Mouse (Mus musculus): ENCODE data around the gene Bst2. TPM values are rescaled to one million over a fixed set of nuclear protein-coding genes. Genes with fewer than 3 reads are reported as not detected.

Gene Bst2
- total RNA-seq, 2 experiments from 2014 or later = 34.5 to 37.3 TPM

DNA sequence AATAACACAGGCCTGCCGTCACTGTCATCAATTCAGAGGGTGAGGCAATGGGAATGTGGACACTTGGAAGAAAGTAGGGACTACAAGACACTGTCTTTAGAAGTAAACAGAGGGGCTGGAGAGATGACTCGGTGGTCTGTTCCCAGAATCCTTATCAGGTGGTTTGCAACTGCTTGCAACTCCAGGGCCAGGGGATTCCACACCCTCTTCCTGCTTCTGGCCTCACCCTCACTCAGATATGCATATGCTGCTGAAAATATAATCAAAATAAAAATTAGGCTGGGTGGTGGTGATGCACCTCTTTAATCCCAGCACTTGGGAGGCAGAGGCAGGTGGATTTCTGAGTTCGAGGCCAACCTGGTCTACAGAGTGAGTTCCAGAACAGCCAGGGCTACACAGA lies 22.8 kb upstream of the Bst2 start:
- DNase-seq = no peak

DNA sequence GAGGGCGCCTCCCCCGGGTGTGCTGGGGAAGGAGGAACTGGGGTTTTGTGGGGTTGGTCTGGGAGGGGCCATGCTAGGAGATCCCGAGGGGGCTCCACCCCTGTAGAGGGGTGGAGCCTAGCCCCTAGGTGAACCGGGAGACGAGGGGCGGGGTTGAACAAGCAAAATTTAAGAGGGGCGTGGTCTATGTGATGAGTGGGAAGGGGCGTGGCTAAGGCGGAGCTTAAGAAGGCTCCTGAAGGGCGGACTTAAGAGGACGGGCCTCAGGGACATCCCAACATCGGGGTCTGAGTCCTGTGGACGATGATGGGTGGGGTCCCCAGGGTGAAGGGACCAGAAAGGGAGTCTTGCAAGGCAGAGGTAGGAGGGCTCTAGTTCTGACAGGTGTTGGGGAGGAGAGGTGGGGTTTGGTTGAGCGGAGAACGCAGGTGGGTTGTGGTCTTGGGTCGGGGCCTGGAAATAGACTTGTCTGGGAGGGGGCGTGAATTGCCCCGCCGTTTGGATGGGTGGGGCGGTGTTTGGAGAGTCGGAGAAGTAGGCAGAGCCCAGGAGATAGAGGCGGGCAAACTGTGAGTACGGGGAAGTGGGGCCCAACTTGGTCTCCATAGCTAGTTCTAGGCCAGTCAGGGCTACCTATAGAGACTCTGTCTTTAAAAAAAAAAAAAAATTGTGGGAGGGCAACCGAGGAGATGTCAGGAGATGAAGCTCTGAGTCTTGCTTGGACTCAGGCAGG lies 21.9 kb upstream of the Bst2 start:
- peak; percentile 86 for DNase-seq

DNA sequence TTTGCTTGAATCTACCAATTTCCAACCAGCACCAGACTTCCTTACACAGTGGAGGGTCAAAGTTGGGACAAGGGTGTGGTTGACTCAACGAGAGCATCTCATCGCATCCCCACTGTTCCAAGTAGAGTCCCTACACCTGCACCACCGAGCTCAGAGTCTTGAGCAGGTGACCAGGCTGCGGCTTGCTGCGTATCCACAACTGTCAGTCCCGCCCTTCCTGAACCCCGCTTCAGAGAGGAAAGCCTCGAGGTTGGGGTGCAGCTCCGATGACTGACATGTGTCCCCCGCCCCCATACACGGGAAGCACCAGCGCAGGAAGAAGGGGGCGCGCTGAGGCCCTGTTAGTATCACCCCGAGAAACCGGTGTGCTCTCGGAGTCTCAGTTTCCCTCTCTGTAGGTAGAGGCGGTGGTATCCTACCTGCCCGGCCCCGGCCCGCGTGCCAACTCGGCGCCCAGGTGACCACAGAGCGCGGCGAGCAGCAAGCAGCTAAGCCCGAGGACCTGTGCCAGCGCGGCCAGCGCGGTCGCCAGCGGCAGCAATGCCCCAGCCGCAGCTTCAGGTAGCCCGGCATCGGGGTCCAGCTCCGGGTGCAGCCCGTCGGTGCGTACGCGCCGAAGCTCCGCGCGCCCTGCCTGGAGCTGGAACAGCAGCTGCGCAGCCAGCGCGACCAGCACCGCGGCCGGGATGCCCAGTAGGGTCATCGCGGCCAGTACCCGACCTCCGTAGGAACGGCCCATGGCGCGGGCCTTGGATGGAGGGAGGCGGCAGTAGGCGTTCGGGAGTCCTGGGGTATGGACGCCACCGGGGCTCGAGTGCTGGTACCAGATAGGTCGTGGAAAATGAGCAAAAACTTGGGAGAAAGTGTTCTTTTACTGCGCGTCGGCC lies 21.1 kb upstream of the Bst2 start, which contains the start of gene Tmem221:
TSS of gene Tmem221 (minus strand) at position 801 of the 887 bp plus-strand sequence.
- no peak for DNase-seq

DNA sequence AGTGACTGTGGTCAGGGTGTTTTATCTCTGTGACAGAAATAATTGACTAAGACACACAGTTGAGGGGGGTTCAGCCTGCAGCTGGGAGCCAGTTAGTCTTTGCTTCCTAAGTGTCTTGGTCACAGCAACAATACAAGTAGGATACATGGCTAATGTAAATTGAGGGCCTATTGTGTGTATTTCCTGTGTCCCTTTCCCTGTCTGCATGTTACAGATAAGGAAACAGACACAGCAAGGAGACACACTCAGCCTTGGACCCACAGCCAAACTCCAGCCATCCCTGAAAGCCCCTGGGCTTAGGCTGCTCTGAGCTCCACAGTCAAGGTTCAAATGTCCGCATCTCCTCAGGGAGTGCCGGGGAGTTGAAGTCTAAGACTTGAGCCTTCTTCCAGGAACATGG lies 17.4 kb upstream of the Bst2 start:
- DNase-seq = no peak

DNA sequence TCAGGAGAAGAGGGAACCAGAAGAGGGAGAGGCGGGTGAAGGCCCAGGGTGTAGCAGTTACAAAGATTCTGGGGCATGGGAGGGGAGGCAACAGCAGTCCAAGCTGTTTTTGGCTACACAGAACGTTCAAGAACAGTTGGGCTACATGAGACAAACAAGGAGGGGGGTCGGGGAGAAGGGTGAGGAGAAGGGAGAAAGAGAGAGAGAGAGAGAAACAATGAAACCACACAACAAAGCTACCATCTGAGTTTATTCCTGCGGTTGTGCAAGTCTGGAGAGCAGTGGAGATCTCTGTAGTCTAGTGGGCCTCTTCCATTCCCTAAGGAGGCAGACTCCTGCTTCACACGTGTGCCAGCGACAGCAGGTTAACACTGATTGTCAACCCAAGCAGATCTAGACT lies 16.7 kb upstream of the Bst2 start:
- no peak for DNase-seq

DNA sequence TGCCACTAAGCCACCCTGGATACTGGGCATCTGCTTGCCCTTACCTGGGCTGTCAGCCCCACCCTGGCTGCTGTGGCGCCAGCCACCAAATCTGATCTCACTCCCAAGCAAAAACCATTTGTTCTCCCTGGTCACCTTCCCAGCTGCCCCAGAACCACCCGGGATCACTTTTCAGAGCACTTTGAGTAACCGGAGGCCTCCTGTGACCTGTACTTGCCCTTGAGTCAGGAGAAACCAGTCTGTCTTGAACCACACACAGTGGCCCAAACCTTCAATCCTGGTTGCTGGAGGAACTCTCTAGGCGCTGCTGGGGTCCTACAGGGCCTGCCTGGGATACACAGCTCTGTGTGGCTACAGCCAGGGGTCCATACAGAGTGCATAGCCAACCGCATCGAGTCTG lies 15.5 kb upstream of the Bst2 start:
- DNase-seq = no peak

DNA sequence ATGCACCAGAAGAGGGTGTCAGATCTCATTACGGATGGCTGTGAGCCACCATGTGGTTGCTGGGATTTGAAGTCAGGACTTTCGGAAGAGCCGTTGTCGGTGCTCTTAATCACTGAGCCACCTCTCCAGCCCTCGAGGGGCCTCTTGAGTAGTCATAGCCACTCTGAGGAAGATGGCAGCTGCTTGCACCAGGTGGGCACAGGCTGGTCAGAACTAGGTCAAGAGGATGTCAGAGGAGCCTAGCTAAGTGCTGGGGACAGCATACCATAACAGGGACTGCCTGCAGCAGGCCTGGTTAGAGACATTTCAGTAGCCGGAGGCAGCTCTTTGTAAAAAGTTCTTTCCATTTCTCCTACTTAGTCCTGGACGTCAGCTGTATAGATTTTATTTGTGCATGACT lies 13.5 kb upstream of the Bst2 start:
- no peak for DNase-seq

DNA sequence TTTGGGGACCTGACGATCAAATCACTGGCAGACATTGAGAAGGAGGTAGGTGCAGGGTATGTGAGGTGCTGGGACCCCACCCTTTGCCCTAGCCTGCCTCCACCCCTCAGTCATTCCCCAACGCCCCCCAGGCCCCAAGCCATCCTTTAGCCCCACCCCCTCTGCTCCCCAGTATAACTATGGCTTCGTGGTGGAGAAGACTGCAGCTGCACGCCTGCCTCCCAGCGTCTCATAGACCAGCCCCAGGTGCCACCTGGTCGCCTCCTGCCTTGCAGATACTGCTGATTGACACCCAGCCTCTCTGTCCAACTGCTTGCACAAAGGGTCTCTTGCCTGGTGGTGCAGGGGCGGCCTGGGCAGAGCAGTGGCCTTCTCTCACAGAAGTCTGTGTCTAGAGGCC lies 10.3 kb upstream of the Bst2 start:
- no peak for DNase-seq

DNA sequence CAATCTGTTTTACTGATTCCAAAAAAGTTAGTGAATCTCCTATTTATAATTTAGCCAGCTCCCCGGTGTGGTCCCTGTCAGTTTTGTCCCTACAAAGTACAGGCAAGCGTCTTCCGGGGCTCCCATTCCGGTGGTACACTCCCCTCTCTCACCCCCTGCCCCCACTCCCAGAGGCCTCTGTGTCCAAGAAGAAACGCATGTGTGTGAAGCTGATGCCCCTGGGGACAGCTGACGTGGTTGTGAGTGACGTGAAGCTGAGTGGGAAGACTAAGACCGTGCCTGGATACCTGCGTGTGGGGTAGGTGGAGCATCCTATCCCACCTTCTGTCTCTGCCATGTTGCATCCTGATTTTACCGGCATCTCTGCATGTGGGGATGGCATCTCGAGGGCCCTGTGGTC lies 7.8 kb upstream of the Bst2 start:
- DNase-seq = no peak

DNA sequence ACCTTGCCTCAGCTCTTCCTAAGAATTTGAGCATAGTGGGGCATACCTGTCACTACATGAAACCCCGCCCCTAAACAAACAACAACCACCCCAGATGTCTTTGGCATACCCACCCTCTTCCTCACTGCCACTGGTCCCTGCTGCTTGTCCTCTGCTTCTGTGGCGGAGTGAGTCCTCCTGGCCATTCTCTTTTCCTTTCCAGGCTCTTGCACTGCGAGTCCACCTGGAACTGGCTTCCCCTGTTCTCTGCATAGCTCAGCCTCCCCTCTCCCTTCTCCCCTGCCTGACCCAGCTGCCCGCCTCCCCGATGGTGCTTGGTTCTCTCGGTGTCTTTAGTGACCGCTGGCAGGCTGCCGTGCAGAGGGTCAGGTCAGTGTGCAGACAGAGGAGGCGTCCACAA lies 6.5 kb upstream of the Bst2 start:
- DNase-seq = no peak

DNA sequence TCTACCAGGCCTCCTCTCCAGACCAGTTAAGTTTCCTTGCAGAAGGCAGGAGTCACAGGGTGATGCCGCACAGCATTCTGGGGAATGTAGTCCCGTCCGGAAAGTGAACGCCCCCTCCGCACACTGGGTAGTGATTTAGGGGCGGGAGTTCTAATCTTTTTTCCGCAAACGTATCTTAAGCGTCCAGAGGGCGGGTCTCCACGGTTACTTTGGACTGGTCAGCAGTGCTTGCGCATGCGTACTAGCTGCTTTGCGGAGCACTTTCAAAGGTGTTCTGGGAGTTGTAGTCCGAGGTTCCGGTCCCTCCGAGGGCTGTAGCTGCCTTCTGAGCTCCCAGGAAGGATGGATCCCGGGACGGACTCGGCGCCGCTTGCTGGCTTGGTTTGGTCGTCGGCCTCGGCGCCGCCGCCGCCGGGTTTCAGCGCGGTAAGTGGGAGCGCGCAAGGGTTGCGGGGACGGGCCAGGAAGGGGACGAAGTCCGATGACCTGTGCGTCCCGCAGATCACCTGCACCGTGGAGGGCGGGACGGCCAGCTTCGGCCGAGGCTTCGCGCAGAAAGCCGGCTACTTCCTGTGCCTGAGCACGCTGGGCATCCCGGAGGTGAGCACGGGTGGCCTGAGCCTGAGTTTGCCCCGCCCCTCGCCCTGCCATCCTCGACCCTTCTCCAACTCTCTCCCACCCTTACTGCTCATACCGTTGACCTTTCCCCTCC lies 5.5 kb upstream of the Bst2 start, which contains the start of gene Mvb12a:
TSS of gene Mvb12a (plus strand) at position 291 of the 712 bp plus-strand sequence.
- DNase-seq = peak; percentile 95

DNA sequence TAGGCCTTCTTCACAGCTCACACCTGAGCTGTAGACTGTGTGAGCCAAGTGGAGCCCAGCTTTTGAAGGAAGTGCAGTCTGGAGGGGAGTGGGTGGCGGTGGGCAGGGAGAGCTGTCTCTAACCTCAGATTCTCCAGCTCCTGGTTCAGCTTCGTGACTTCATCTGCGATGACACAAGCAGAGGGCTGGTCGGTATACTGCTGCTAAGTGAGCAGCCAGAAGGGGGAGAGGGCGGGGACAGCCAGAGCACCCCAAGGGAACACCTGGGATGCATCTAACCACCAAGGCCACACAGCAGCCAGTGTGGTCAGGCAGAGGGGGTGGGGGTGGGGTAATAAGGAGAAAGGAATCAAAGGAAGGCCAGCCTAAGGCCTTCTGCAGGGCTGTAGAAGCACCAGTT lies 1.6 kb downstream of the Bst2 start:
- no peak for DNase-seq

DNA sequence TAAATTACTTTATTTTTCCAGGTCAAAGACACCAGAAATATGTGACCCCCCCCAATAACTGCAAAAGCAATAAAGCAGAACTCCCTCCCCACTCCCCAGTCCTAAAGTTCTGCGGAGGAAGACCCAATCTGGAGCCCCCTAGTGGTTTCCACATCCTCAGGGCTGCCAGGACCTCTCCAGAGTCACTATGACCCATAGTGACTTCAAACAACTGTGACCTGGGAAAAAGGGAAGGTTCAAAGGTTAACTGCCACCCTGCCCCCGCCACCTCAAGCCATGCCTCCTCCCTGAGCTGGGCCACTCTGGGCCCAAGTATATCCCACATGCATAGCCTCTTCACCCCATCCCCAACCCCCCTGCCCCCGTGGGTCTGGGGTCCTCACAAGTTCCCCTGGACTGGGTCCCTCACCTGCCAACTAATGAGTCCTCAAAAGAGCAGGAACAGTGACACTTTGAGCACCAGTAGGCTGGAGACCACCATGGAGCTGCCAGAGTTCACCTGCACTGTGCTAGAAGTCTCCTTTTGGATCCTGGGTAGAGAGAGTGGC lies 2.9 kb downstream of the Bst2 start:
- DNase-seq = no peak

DNA sequence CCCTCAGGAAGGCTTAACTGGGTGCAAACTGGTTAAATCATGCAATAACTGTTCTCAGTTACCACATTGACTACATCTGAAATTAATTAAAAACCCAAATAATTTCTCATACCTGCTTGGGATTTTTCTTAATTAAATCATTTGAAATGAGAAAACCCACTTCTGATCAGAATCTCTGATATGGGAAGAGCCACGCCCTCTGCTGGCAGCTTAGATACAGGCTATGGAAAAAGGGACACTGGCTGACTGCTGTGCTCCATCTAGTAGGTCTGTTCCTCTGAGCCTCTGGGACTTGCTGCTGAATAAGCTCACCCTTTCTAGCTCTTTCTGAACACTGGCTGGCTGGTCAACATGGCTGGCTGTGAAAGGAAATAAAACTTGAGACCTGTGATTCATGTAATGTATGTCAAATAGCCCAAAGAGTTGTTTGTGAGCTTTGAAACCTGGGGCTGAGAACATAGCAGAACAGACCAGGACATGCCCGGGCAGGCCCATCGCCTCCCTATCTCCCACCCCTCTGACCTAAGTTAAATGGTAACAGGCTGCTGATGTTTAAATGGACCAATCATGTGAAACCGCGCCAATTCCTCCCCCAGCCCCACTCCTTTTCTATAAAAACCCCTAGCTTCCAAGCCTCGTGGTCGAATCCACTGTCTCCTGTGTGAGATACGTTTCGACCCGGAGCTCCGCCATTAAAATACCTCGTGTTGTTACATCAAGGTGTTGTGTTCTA lies 6.4 kb downstream of the Bst2 start:
- peak; percentile 49 for DNase-seq

DNA sequence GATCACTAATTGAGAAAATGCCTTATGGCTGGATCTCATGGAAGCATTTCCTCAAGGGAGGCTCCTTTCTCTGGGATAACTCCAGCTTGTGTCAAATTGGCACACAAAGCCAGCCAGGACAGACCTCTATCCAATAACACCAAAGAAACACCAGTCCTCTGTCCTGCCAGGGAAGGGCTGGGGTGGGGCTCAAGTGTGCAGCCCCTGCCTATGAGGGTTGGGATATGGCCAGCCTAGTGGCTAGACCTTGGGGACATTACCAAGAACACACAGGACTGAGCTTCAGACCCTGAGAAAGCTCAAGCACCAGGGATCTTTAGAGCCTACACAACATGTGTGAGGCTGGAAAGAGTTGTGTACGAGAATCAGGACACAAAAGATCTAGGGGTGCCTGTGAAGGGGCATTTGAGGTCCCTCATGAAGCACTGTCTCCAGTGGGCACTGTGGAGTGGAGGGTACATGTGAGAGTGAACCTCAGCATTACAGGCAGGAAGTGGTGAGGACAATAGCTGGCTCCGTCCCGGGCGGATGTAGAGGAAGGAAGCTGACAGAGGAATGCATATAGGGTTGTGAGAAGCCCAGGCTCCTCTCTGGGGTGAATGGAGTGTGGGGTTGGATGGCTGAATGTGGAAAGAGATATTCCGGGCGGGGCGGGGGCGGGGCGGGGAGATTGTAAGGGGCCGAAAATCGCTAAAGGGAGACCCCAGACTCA lies 8.7 kb downstream of the Bst2 start:
- DNase-seq = no peak

DNA sequence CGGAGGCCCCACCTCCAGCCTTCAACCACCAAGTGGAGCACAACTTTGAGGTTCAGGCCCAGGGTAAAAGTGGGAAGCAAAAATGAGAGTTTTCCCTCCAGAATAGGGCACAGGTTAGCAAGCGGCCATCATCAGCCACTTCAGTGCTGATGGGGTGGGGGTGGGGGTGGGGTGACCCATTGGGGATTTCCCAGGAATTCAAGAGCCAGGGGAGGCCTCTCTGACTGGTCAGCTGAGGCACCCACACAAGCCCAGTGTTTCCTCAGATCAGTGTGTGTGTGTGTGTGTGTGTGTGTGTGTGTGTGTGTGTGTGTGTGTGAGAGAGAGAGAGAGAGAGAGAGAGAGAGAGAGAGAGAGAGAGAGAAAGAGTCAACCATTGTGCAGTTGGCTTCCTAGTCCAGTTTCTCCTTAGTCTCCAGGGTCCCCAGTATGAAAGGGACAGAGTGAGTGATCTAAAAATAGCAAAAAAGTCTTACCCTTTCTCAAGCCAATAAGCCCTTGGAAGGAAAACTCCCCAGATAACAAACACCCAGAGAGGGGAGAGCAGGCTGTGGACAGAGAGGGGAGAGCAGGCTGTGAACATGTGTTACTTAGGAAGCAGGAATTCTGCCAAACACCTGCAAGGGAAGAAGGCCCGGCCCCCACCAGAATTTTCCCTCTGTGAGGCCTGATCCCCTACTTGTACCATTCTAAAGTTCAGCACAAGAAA lies 9.9 kb downstream of the Bst2 start:
- no peak for DNase-seq

DNA sequence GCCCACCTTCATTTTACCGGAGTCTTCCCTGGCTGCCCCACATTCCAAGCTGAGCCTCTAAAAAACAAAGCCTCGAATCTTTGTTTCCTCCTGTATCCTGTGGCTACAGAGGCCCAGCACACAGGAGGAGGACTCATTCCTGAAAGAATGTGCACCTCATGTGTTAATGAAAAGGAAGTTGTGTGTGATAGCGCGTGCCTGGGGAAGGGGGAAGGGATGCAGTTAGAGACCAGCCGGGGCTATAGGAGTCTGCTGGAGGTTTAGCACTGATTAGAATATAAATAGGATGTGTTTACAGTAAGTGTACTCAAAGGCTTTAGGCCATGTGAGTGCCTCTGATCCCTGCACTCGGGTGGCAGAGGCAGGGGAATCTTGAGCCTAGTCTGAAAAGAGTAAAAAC lies 11.0 kb downstream of the Bst2 start:
- DNase-seq = no peak

DNA sequence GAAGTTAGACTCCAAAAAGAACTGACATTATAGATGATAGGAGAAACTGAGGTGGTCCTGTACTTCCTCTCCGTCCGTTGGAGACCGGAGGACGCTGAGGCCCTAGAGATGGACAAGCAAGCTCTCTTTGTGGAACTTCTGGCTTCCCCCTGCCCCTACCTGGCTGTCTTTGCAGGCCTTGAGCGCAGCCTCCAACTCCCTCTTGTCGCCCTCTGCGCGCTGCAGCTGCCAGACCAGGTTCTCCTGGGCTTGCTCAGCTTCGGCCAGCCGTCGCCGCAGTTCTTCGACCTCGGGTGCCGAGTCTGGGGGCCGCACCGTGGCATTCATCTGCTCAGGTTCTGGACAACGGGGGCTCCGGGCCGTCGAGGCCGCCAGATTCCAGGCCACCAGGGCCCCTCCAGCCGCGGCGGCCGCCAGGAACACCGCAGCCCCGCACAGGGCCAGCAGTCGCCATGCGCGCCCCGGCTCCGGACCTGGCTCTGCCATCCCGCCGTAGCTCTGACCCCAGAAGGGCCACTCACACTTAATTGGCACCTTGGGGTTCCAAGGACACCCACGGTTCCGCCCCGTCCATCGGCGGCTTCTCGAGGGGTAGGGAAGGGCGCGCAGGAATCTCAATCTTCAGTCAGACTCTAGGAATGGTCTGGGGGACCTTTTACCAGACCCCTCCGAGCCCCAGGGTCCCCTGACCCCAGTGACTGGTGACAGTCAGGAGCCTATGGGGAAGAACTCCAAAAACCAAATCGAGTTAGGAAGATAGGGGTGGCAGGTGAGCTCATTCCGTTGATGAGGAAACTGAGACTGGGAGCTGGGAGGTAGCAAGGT lies 11.8 kb downstream of the Bst2 start, which contains the start of gene Ccdc194:
TSS of gene Ccdc194 (minus strand) at position 486 of the 825 bp plus-strand sequence.
- DNase-seq = no peak

DNA sequence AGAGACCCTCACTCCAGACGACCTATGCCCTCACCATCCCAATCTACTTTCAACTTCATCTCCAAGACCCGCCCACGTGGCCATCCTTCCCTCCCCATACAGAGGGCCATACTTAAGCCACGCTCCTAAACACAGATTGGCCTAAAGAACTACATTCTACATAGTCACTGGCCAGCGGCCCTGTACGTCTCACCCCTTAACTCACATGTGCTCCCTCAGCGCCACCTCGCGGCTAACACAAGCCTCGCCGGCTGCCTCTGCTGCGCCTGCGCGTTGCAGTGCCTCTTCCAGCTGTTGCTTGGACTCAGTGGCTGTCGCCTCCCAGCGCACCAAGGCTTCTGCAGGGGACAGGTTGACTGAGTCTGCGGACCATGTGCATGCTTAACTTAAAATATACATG lies 15.6 kb downstream of the Bst2 start:
- peak; percentile 98 for DNase-seq
